Mouse (Mus musculus) skeletal muscle tissue, adult 2 months (tissue): ENCODE results near the gene Nek9.

Experiments used
- DNase-seq: peaks from one replicate; pipeline ENCODE4 v3.0.0-alpha.2; 2012; ENCODE audit warnings: low read depth, low spot score

The Nek9 gene

GRCm38 (mm10) chr12:85264531-85264930, 74.6 kb downstream of the Nek9 start:
- DNase-seq: no peak

DNA sequence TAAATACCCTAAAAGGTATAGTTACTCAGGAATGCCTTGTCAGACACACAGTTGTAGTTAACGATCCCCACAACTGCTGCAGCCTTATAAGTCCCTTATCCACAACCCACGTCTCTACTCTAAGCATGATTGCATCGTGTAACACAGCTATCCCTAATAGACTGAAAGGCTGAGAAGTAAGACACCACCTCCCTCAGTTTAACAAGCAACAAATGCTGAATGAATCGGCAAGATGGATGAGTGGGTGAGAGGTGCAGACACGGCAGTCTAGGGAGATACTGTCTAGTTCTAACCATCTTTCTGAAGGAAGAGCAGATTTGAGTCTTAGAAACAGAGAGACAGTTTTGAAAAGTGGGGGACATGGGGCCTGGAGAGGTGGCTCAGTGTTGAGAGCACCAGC, 76.0 kb downstream of the Nek9 start:
- no peak for DNase-seq

- DNase-seq: no peak
Measured at GRCm38 (mm10) chr12:85262489-85262888, 76.7 kb downstream of the Nek9 start.

- no peak for DNase-seq
Measured at GRCm38 (mm10) chr12:85257008-85257639, 82.0 kb downstream of the Nek9 start.

DNA sequence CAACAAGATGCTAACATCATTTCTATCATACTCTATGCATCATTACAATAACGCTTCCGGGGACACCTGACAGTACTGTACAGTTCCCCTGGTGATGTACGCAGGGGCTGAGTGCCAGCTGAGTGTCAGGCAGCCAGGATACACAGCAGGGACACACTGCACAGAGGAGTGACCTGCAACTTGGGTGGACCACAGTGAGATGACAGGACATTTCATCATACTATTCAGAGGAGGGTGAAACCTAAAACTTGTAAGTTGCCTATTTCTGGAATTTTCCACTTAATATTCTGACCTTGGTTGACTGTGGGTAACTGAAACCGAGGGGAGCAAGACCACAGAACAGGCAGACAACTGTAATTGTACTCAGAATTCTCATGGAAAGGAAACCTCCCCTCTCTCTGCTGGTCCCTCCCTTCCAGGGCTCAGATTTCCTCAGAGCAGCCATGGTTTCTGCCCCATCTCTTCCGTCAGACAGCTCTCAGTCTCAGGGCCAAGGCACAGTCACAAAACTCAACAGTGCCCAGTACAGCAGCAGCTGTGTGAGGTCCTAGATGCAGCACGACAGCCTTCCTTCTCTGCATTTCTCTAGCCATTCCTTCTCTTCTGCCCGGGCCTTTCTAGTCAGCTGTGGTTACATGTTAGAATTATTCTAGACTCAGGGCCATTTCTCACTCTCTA, 82.9 kb downstream of the Nek9 start:
- no peak for DNase-seq

DNA sequence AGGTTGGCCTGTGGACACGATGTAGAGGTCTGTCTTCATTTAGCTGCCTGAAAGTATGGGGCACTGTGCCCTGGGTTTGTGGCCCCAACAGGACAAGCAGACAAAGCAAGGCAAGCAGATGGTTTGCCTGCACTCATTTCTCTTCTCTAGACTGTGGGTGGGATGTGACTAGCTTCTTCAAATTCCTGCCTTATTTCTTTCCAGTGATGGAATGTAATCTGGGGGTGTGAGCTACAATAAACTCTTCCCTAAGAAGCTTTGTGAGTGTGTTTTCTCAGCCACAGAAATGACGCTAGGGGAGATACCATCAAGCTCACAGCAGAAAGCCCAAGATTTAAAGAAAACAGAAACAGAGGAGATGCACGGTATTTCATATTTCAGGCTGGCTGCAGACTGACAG, 87.1 kb downstream of the Nek9 start:
- DNase-seq: no peak
